Mouse (Mus musculus): ENCODE results near the gene Maea. TPM values are rescaled to one million over a fixed set of nuclear protein-coding genes. Genes with fewer than 3 reads are reported as not detected.
A peak's percentile ranks its signal among the peaks of the same experiment; 100 is the strongest.

The Maea gene
- polyA plus RNA-seq, 1 experiment from 2014 or later: 93.6 TPM

DNA sequence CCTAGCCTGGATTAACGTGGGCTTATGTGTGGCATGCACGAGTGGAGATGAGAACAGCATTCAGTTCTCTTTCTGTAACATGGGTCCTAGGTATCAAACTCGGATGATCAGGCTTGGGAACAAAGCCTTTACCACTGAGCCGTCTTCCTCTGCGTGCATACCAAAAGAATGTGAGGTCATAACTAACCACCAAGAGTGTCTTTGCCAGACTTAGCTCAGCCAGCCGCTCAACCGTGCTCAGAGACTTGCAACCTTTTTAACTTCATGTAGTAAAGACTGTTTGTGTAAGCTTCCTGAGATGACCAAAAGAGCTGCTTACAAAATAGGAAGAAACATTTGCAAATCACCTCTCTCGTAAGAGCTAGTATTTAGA, 16.9 kb downstream of the Maea start:
- no peak overlapping the region for H3K27ac ChIP-seq (ENCODE audit: low read length)
- peak; percentile 53 for DNase-seq (ENCODE audit: low spot score)
- WGBS: 64% methylated on average over 8 of the region's 8 CpGs

DNA sequence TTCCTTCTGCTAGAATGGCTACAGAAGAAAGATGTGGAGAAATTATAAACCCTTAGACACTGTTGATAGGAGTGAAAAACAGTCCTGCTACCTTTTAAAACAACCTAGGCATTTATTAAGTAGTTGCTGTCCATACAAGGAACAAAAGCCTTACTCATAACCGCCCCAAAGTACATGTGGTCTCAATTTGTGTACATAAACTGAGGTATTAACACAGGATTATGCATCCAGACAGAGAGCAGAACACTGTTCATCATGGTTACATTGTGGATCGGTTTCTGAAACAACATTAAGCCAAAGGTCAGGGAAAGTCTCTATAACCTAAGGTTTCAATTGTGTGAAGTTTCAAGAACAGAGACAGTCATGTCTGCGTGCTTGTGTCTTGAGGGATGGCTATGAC, 17.7 kb downstream of the Maea start:
- no peak for DNase-seq (ENCODE audit: low spot score)
- Histone ChIP-seq H3K4me3 (ENCODE audit: low read depth, low read length) (no peak overlapping the region), H3K9me3 (ENCODE audit: low read length) (no peaks in the 10 kb centered on the region)

More for the DNA sequence above, 16.9 kb downstream of the Maea start:
- H3K27me3 ChIP-seq (replicated peaks; ENCODE audit: insufficient read depth, low read length): no peaks in the 10 kb centered on the region
- H3K4me3 ChIP-seq (ENCODE audit: low read depth, low read length): no peak overlapping the region
- no peak for ATAC-seq
- peaks cover under 1% of the 10 kb centered on the region; the same call in 1 of the 2 replicates for H3K4me1 ChIP-seq (ENCODE audit: insufficient read depth, low read depth, low read length)
- no peak for TF ChIP-seq CTCF (IDR thresholded peaks at IDR 0.05)
- TF ChIP-seq EP300 (IDR thresholded peaks at IDR 0.05): no peak
- H3K36me3 ChIP-seq (ENCODE audit: insufficient read depth, low read length): no peaks in the 10 kb centered on the region
- H3K9ac ChIP-seq (replicated peaks; ENCODE audit: low read depth): no peak overlapping the region
- no peak overlapping the region for H3K4me2 ChIP-seq (replicated peaks; ENCODE audit: low read depth, low read length)
- H3K9me3 ChIP-seq (ENCODE audit: low read length): no peaks in the 10 kb centered on the region

DNA sequence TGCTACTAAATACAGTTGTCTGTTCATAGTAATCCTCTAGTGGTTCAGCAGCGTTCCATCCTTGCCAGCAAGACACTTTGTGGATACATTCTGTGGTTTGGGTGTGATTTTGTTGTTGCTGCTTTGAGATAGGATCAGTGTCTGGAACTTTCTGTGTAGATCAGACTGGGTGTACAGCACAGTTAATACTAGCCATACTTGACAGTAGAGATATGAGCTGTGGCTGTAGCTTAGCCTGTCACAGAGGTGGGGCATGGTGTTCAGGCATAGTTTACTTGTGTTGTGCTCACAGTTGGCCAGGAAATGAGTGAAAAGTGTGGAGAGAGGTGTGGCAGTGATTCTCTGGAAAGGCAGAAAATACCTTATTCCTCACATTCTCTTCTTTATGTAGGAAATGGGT, 22.2 kb downstream of the Maea start:
- H3K36me3 ChIP-seq (ENCODE audit: insufficient read depth, low read length): peaks cover 14% of the 10 kb centered on the region; the same call in 1 of the 2 replicates
- H3K9ac ChIP-seq (replicated peaks; ENCODE audit: low read depth): no peak overlapping the region
- H3K4me1 ChIP-seq (ENCODE audit: insufficient read depth, low read depth, low read length): no peaks in the 10 kb centered on the region
- no peak for TF ChIP-seq CTCF (IDR thresholded peaks at IDR 0.05)
- TF ChIP-seq EP300 (IDR thresholded peaks at IDR 0.05): no peak
- H3K9me3 ChIP-seq (ENCODE audit: low read length): no peaks in the 10 kb centered on the region
- H3K27me3 ChIP-seq (replicated peaks; ENCODE audit: insufficient read depth, low read length): no peaks in the 10 kb centered on the region
- no peak overlapping the region for H3K4me2 ChIP-seq (replicated peaks; ENCODE audit: low read depth, low read length)
- no peak overlapping the region for H3K27ac ChIP-seq (ENCODE audit: low read length)
- ATAC-seq: no peak
- H3K4me3 ChIP-seq (ENCODE audit: low read depth, low read length): no peak overlapping the region
- no peak for DNase-seq (ENCODE audit: low spot score)
- 97% methylated on average over 1 of the region's 1 CpGs for WGBS

More for the DNA sequence above, 17.7 kb downstream of the Maea start:
- 63% methylated on average over 3 of the region's 3 CpGs for WGBS
- Histone ChIP-seq H3K27ac (ENCODE audit: low read length) (no peak overlapping the region), H3K36me3 (ENCODE audit: insufficient read depth, low read length) (no peaks in the 10 kb centered on the region), H3K27me3 (replicated peaks; ENCODE audit: insufficient read depth, low read length) (no peaks in the 10 kb centered on the region), H3K9ac (replicated peaks; ENCODE audit: low read depth) (no peak overlapping the region), H3K4me2 (replicated peaks; ENCODE audit: low read depth, low read length) (no peak overlapping the region), H3K4me1 (ENCODE audit: insufficient read depth, low read depth, low read length) (no peaks in the 10 kb centered on the region)
- TF ChIP-seq CTCF (IDR thresholded peaks at IDR 0.05): no peak
- TF ChIP-seq EP300 (IDR thresholded peaks at IDR 0.05): no peak
- no peak for ATAC-seq

- Histone ChIP-seq H3K9me3 (ENCODE audit: low read length) (no peaks in the 10 kb centered on the region), H3K27me3 (replicated peaks; ENCODE audit: insufficient read depth, low read length) (no peaks in the 10 kb centered on the region), H3K9ac (replicated peaks; ENCODE audit: low read depth) (no peak overlapping the region), H3K36me3 (ENCODE audit: insufficient read depth, low read length) (peaks cover 20% of the 10 kb centered on the region; the same call in 1 of the 2 replicates), H3K27ac (ENCODE audit: low read length) (no peak overlapping the region; the same call in 1 of the 2 replicates), H3K4me2 (replicated peaks; ENCODE audit: low read depth, low read length) (no peak overlapping the region), H3K4me1 (ENCODE audit: insufficient read depth, low read depth, low read length) (no peaks in the 10 kb centered on the region), H3K4me3 (ENCODE audit: low read depth, low read length) (no peak overlapping the region)
- no peak for ATAC-seq
- no peak for DNase-seq (ENCODE audit: low spot score)
- TF ChIP-seq EP300 (IDR thresholded peaks at IDR 0.05) (no peak), CTCF (IDR thresholded peaks at IDR 0.05) (no peak)
- 96% methylated on average over 4 of the region's 4 CpGs for WGBS
Measured at GRCm38 (mm10) chr5:33358467-33358866, 23.2 kb downstream of the Maea start.

DNA sequence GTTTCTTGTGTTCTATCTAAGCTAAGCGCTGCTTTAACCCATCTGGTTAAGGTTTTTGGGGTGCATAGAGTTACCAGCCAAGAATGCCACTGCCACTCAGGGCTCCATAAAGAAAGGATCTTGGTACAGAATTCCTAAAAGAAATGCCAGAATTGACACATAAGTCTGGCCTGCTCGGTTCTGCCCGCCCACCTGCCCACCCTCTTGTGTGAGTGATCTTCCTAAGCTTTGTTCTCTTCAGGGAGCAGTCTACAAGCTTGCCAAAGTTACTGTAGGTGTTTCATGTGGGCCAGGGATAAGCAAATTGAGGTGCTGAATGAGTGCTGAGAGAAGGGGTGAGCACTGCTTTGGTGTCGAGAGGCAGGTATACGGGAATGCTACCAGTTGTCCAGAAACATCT, 28.0 kb downstream of the Maea start:
- peaks cover 53% of the 10 kb centered on the region for H3K36me3 ChIP-seq (ENCODE audit: insufficient read depth, low read length)
- no peaks in the 10 kb centered on the region for H3K27me3 ChIP-seq (replicated peaks; ENCODE audit: insufficient read depth, low read length)
- no peaks in the 10 kb centered on the region for H3K9me3 ChIP-seq (ENCODE audit: low read length)
- 90% methylated on average over 5 of the region's 5 CpGs for WGBS
- H3K4me3 ChIP-seq (ENCODE audit: low read depth, low read length): no peak overlapping the region
- TF ChIP-seq CTCF (IDR thresholded peaks at IDR 0.05) (no peak), EP300 (IDR thresholded peaks at IDR 0.05) (no peak)
- DNase-seq (ENCODE audit: low spot score): no peak
- no peak overlapping the region for H3K27ac ChIP-seq (ENCODE audit: low read length)
- H3K4me2 ChIP-seq (replicated peaks; ENCODE audit: low read depth, low read length): no peak overlapping the region
- H3K9ac ChIP-seq (replicated peaks; ENCODE audit: low read depth): no peak overlapping the region
- ATAC-seq: no peak
- no peaks in the 10 kb centered on the region for H3K4me1 ChIP-seq (ENCODE audit: insufficient read depth, low read depth, low read length)

- no peaks in the 10 kb centered on the region for H3K9me3 ChIP-seq (ENCODE audit: low read length)
- no peak for DNase-seq (ENCODE audit: low spot score)
- H3K4me1 ChIP-seq (ENCODE audit: insufficient read depth, low read depth, low read length): no peaks in the 10 kb centered on the region
- H3K27me3 ChIP-seq (replicated peaks; ENCODE audit: insufficient read depth, low read length): no peaks in the 10 kb centered on the region
- H3K9ac ChIP-seq (replicated peaks; ENCODE audit: low read depth): no peak overlapping the region
- 83% methylated on average over 4 of the region's 4 CpGs for WGBS
- no peak overlapping the region for H3K4me2 ChIP-seq (replicated peaks; ENCODE audit: low read depth, low read length)
- H3K27ac ChIP-seq (ENCODE audit: low read length): no peak overlapping the region
- TF ChIP-seq EP300 (IDR thresholded peaks at IDR 0.05) (no peak), CTCF (IDR thresholded peaks at IDR 0.05) (no peak)
- no peak for ATAC-seq
- no peak overlapping the region for H3K4me3 ChIP-seq (ENCODE audit: low read depth, low read length)
- H3K36me3 ChIP-seq (ENCODE audit: insufficient read depth, low read length): peaks cover 61% of the 10 kb centered on the region
Measured at GRCm38 (mm10) chr5:33368651-33369050, 33.3 kb downstream of the Maea start.

DNA sequence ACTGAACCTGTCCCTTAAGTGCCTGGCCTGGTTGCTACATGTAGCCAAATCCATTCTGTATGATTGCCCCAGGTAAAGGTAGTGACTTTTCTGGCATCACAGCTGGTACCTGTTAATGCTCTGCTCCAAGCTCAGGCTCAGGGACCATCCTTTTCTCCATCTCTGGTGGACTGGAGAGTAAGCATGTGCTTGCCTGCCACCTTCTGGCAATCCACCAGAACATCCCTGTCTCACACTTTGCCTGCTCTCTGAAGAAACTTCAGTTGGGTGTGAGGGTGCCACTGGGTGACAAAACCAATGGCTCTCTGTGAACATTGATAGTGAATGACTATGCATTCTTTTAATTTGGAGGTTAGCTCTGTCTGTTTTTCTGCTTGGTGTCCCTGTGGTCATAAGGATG, 35.8 kb downstream of the Maea start:
- no peak overlapping the region for H3K9ac ChIP-seq (replicated peaks; ENCODE audit: low read depth)
- H3K27me3 ChIP-seq (replicated peaks; ENCODE audit: insufficient read depth, low read length): no peaks in the 10 kb centered on the region
- no peaks in the 10 kb centered on the region for H3K4me1 ChIP-seq (ENCODE audit: insufficient read depth, low read depth, low read length)
- H3K9me3 ChIP-seq (ENCODE audit: low read length): no peaks in the 10 kb centered on the region
- no peak overlapping the region for H3K4me2 ChIP-seq (replicated peaks; ENCODE audit: low read depth, low read length)
- DNase-seq (ENCODE audit: low spot score) (peak; percentile 60), ATAC-seq (no peak)
- no peak overlapping the region for H3K4me3 ChIP-seq (ENCODE audit: low read depth, low read length)
- H3K27ac ChIP-seq (ENCODE audit: low read length): no peak overlapping the region
- TF ChIP-seq EP300 (IDR thresholded peaks at IDR 0.05) (no peak), CTCF (IDR thresholded peaks at IDR 0.05) (peak; percentile 70)
- H3K36me3 ChIP-seq (ENCODE audit: insufficient read depth, low read length): peaks cover 53% of the 10 kb centered on the region

Measured in lung, postnatal 0 days (tissue).